Mouse (Mus musculus) midbrain, embryonic 14.5 days (tissue): ENCODE data around the gene Fli1. TPM values are rescaled to one million over a fixed set of nuclear protein-coding genes. Genes with fewer than 3 reads are reported as not detected.

Experiments
- ATAC-seq: fragments of 200-750 bp; cut with Nextera tagmentation; 2 replicates; pipeline ENCODE4 v1.8.0; 2017; ENCODE audit warnings: moderate number of reproducible peaks, moderate library complexity; ENCODE audit not compliant: low FRiP score, low TSS enrichment
- DNase-seq: peaks from one replicate; pipeline ENCODE4 v3.0.0-alpha.2; 2015
- H3K27ac ChIP-seq: fragments of 300-500 bp; sonication (generic); replicated peaks from 2 replicates; pipeline ENCODE4 v1.5.1; 2014; ENCODE audit warnings: mild to moderate bottlenecking, low read depth, low read length, moderate library complexity
- H3K27me3 ChIP-seq: fragments of 300-500 bp; sonication (generic); 2 replicates; pipeline ENCODE4 v1.6.1; 2014; ENCODE audit warnings: low read length, control low read depth, mixed read lengths; ENCODE audit not compliant: control insufficient read depth, insufficient read depth
- H3K36me3 ChIP-seq: fragments of 300-500 bp; sonication (generic); 2 replicates; pipeline ENCODE4 v1.6.1; 2014; ENCODE audit warnings: low read length, control low read depth; ENCODE audit not compliant: control insufficient read depth, insufficient read depth
- H3K4me1 ChIP-seq: fragments of 300-500 bp; sonication (generic); 2 replicates; pipeline ENCODE4 v1.6.1; 2014; ENCODE audit warnings: mild to moderate bottlenecking, antibody characterized with exemption, low read length, control low read depth; ENCODE audit not compliant: control insufficient read depth, insufficient read depth
- H3K4me2 ChIP-seq: fragments of 300-500 bp; sonication (generic); 2 replicates; pipeline ENCODE4 v1.6.1; 2014; ENCODE audit warnings: mild to moderate bottlenecking, low read length, moderate library complexity
- H3K4me3 ChIP-seq: fragments of 300-500 bp; sonication (generic); replicated peaks from 2 replicates; pipeline ENCODE4 v1.5.1; 2014; ENCODE audit warnings: low read depth, low read length
- H3K9ac ChIP-seq: fragments of 300-500 bp; sonication (generic); replicated peaks from 2 replicates; pipeline ENCODE4 v1.6.1; 2014; ENCODE audit warnings: mild to moderate bottlenecking, low read length, moderate library complexity
- H3K9me3 ChIP-seq: fragments of 300-500 bp; sonication (generic); 2 replicates; pipeline ENCODE4 v1.6.1; 2016; ENCODE audit warnings: low read length, control low read depth, mixed read lengths; ENCODE audit not compliant: control insufficient read depth
- WGBS: fragments of 180-500 bp; shearing (Covaris S2); extraction: QIAGEN DNeasy Blood & Tissue Kit; methylation state at CpG from one replicate; pipeline ENCODE4 v1.1.7; 2014; 5-methylcytosine and 5-hydroxymethylcytosine counted together
- polyA plus RNA-seq: library from polyadenylated mRNA; unstranded; fragments of >200 nt; fragmentation: Nextera tagmentation; extraction: Ambion mirVana; gene quantifications from 2 replicates; pipeline ENCODE4 v1.2.1, GENCODE M21; 2014

Gene Fli1
- polyA plus RNA-seq, 1 experiment from 2014 or later: 7.9 TPM

DNA sequence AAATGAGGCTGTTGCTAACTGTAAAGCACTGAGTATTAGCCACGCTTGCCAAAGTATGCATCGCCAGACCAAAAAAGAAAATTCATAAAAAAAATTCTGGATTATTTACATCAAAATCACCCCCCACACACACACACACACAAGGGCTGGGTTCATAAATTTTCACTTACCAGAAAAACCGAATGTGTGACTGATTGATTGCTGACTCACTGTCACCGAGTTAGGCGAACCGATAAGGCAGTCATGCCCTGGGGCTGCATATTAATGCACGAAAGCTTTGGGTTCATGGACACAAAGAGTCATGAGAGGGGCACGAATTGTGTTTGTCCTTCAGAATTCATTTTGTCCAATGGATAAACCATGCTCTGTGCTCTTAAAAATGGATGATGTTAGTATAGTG, 17.2 kb upstream of the Fli1 start:
- no peak overlapping the region for H3K27ac ChIP-seq
- 64% methylated on average over 8 of the region's 8 CpGs for WGBS
- ATAC-seq (no peak), DNase-seq (no peak)
- H3K9me3 ChIP-seq: no peaks in the 10 kb centered on the region
- H3K36me3 ChIP-seq: no peaks in the 10 kb centered on the region
- no peaks in the 10 kb centered on the region for H3K27me3 ChIP-seq
- H3K4me1 ChIP-seq: no peaks in the 10 kb centered on the region
- no peak overlapping the region for H3K4me2 ChIP-seq
- no peak overlapping the region for H3K4me3 ChIP-seq
- H3K9ac ChIP-seq: no peak overlapping the region

DNA sequence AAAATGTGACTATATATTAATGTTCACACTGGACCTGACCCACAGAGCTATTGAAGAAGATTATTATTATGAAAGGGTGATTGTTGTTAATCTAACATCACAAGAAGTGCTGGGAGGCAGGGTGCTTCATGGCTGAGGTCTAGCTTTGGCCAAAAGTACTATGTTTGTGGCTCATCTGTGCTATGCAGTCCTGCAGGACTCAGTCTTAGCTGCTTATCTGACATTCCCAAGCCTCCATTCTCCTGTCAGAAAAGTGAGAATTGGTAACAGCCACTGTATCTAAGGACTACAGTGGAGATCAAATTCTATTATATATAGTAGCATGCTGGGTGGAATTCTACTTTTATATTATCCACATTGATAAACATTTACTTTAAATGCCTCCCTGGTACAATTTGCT, 16.8 kb upstream of the Fli1 start:
- H3K4me3 ChIP-seq: no peak overlapping the region
- no peak overlapping the region for H3K27ac ChIP-seq
- no peak overlapping the region for H3K4me2 ChIP-seq
- H3K27me3 ChIP-seq: no peaks in the 10 kb centered on the region
- no peaks in the 10 kb centered on the region for H3K9me3 ChIP-seq
- no peak for ATAC-seq
- no peak overlapping the region for H3K9ac ChIP-seq
- H3K4me1 ChIP-seq: no peaks in the 10 kb centered on the region
- DNase-seq: no peak
- no peaks in the 10 kb centered on the region for H3K36me3 ChIP-seq

DNA sequence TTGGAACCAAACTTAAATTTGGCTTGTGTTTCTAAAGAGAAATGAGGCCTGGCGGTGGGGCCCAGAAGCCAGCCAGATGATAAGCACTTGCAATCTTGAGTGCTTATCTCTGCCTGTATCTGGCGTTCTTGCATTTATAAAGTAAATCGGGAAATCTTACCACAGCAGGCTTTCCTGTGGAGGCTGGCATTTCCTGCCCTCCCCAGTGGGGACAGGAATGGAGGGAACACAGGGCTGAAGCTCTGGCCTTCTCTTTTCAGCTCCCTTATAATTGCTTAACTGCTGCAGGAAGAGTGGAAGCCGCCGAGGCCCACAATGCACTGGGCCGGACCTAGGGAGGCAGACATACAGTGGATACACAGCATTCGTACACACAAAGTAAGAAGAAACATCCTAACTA, 13.7 kb upstream of the Fli1 start:
- ATAC-seq: no peak
- H3K9me3 ChIP-seq: no peaks in the 10 kb centered on the region
- DNase-seq: no peak

DNA sequence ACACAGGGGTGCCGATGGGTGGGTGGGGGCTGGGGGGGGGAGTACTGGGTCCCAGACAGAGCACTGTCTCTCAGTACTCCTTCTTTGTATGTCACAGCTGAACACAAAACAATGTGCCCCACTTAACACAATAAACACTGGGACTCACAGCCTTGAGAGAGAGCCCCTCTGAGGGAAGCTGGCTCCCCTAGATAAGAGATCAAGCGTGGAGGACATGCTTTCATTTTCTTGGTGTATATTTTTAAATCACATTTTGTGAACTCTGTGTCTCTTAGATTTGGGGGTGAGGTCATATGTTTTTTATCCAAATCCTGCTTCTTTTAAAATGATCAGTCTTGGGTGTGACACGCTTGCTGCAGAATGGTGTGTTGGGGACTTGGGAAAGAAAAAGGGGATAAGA, 12.6 kb upstream of the Fli1 start:
- H3K4me3 ChIP-seq: no peak overlapping the region
- no peaks in the 10 kb centered on the region for H3K36me3 ChIP-seq
- H3K27me3 ChIP-seq: no peaks in the 10 kb centered on the region
- 82% methylated on average over 3 of the region's 3 CpGs for WGBS
- no peak for DNase-seq
- H3K9ac ChIP-seq: no peak overlapping the region
- H3K4me2 ChIP-seq: no peak overlapping the region
- H3K4me1 ChIP-seq: peaks cover 5% of the 10 kb centered on the region; the same call in 1 of the 2 replicates
- no peak overlapping the region for H3K27ac ChIP-seq
- no peaks in the 10 kb centered on the region for H3K9me3 ChIP-seq
- no peak for ATAC-seq

More for the DNA sequence above, 13.7 kb upstream of the Fli1 start:
- Histone ChIP-seq H3K27ac (no peak overlapping the region), H3K36me3 (no peaks in the 10 kb centered on the region), H3K9ac (no peak overlapping the region), H3K4me3 (no peak overlapping the region), H3K4me1 (no peaks in the 10 kb centered on the region), H3K27me3 (no peaks in the 10 kb centered on the region), H3K4me2 (no peak overlapping the region)
- 90% methylated on average over 7 of the region's 7 CpGs for WGBS

DNA sequence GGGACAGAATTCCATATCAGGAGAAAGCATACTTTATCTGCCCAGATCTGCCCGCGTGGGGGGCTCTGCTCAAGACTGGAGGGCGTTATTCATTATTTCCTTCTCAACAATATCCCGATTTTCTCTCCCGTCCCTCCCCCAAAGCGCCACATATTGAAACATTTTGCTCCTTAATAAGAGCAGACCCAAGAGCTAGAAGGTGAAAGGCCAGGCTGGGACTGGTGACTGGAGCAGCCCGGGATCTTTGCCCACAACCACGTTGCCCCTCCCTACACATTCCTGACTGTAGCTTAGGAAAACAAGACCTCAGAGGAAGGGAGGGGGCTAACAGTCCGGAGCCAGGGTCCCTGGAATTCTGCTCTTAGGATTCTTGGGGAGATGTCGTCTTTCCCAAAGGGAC, 7.9 kb upstream of the Fli1 start:
- no peak for DNase-seq

DNA sequence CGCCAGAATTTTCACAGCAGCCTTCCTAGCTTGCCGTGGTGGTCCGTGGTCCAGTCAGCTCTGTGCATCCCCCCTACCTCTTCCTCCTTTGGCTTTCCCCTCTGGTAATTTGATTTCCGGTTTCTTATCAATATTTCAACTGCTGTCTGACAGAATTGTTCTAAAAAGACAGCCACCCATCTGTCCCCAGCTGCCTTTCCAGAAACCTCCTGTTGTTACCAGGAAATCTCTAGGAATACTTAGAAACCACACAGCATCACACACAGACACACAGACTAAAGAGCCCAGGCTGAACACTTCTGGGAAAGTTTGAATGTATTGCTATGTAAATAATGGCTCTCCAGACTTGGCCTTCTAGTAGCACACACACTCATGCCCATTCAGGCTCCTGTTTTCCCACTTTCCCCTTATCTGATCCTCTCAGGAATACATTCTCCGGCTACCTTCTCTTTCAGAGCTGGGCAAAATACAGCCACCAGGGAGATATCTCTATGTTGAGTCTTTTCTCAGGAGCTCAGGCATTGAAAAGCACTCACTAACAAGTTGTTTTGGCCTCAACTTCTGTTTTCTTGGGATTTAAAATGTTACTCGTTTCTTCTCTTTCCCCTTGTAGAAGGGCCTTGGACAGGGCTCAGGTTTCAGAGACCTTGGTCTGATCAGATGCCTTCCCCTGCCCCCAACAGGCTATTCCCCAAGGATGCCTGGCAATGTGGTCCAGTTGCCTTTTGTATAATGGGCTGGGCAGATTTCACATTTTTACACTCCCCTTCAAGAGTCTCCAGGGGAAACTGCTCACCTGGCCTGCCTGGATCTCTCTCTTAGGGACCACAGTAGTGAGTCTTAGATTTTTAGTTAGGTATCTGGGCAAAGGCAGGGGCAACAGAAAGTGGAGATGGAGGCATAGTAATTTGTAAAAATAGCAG, 7.1 kb upstream of the Fli1 start:
- DNase-seq (no peak), ATAC-seq (no peak)
- Histone ChIP-seq H3K9ac (no peak overlapping the region), H3K36me3 (no peaks in the 10 kb centered on the region), H3K9me3 (no peaks in the 10 kb centered on the region), H3K4me2 (no peak overlapping the region), H3K27me3 (peaks cover 51% of the 10 kb centered on the region), H3K4me3 (no peak overlapping the region), H3K27ac (no peak overlapping the region), H3K4me1 (peaks cover 14% of the 10 kb centered on the region)
- WGBS: 14% methylated on average over 6 of the region's 6 CpGs

More for the DNA sequence above, 7.9 kb upstream of the Fli1 start:
- ATAC-seq: no peak
- H3K9ac ChIP-seq: no peak overlapping the region
- WGBS: 4% methylated on average over 10 of the region's 10 CpGs
- no peaks in the 10 kb centered on the region for H3K9me3 ChIP-seq
- peaks cover 6% of the 10 kb centered on the region; the same call in 1 of the 2 replicates for H3K4me1 ChIP-seq
- H3K4me3 ChIP-seq: no peak overlapping the region
- H3K27me3 ChIP-seq: peaks cover 43% of the 10 kb centered on the region
- no peak overlapping the region for H3K27ac ChIP-seq
- H3K36me3 ChIP-seq: no peaks in the 10 kb centered on the region
- no peak overlapping the region for H3K4me2 ChIP-seq

DNA sequence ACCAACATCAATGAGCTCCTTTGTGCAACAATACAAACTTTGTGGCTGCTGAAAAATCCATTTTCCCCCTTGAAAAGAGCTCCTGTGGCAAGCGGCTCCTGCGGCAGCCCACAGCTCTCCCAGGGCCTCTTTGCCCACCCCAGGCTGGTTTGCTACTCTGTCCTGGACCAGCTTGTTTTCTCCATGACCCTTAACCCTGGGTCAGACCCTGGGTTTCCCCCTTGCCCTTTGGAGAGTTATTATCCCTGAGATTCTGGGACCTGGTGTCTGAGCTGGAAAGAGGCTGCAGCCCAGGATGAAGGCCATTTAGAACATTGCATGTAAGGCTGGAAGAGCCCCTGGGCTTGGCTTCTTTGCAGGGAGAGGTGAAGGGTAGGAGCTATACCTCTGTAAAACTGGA, 4.1 kb upstream of the Fli1 start:
- Histone ChIP-seq H3K9me3 (no peaks in the 10 kb centered on the region), H3K27me3 (peaks cover 80% of the 10 kb centered on the region), H3K4me2 (no peak overlapping the region), H3K9ac (no peak overlapping the region), H3K4me1 (peaks cover 26% of the 10 kb centered on the region), H3K27ac (no peak overlapping the region), H3K36me3 (no peaks in the 10 kb centered on the region), H3K4me3 (no peak overlapping the region)
- 17% methylated on average over 2 of the region's 2 CpGs for WGBS
- DNase-seq (no peak), ATAC-seq (no peak)

DNA sequence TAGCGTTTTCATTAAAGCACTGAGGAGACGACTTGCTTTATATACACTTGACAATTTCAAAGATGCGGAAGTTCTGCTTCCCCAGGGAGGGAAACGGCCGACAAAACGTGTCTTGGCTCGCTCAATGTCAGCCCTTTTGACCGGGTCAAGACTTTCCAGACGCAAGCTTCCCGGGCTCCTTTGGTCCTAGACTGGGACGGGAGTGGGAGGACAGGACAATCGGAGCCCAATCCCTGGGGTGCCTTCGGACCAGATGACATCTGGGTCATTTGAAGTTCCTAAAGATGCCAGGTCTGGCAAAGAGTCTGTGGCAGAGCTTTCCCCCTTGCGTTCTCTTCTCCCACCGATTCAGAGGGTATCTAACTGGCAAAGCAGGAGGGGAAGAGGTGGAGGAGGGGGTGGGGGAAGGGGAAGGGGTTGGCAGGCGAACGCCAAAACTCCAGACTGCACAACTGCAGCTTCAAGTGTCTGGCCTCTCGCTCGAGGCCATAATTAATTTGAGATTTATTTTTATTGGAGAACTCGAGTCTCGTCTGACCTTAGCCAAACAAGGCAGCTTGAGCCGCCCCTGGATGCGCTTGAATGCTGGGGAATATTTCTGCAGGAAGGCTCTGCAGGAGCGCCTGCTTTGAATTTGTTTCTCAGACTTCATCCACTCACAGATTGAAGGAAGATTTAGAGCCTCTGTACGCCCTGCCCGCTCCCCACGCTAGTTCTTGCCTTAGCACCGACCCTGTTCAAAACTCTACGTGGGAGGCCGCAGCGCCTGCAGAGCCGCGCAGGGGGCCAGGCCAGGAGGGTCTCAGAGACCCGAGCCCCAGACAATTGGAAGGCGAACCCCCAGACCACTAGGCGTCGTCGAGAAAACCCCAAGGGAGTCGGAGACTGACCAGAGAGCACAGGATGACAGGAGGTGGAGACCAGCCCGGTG, 2.3 kb upstream of the Fli1 start:
- peaks cover 33% of the 10 kb centered on the region for H3K4me1 ChIP-seq
- WGBS: 1% methylated on average over 40 of the region's 40 CpGs
- no peak overlapping the region for H3K9ac ChIP-seq
- peak; percentile 45 for DNase-seq
- no peak overlapping the region for H3K27ac ChIP-seq
- 0 out of 2 replicates have a peak overlapping the region, but pooled peaks have one; percentile 7 for H3K4me3 ChIP-seq
- ATAC-seq: no peak
- H3K9me3 ChIP-seq: no peaks in the 10 kb centered on the region
- H3K27me3 ChIP-seq: peaks cover 94% of the 10 kb centered on the region
- peak overlapping the region; percentile 20 for H3K4me2 ChIP-seq
- H3K36me3 ChIP-seq: no peaks in the 10 kb centered on the region
